Mouse (Mus musculus) brown adipose tissue, adult 24 weeks (tissue): ENCODE measurements at regions not wholly inside any gene's neighbourhood (a gene's known extent, or its start where the extent isn't known, plus 50 kb on each side); places are given as distances from the start of the nearest gene placed in this dataset.

Experiments
- H3K27ac ChIP-seq: fragments of 200-500 bp; replicated peaks from 2 replicates; pipeline ENCODE4 v1.5.1; 2012; ENCODE audit warnings: low read depth, mild to moderate bottlenecking, low read length
- H3K4me1 ChIP-seq: fragments of 200-500 bp; 2 replicates; pipeline ENCODE4 v1.6.1; 2012; ENCODE audit warnings: low read length, mixed read lengths; ENCODE audit not compliant: control insufficient read depth, insufficient read depth, insufficient read length
- H3K4me3 ChIP-seq: fragments of 200-500 bp; 2 replicates; pipeline ENCODE4 v1.5.1; 2012; ENCODE audit warnings: low read depth, mild to moderate bottlenecking, low read length, moderate library complexity; ENCODE audit not compliant: insufficient read depth

- no peak overlapping the region for H3K4me3 ChIP-seq
- no peak overlapping the region for H3K27ac ChIP-seq
- H3K4me1 ChIP-seq: no peaks in the 10 kb centered on the region
Observed at GRCm38 (mm10) chr10:92625781-92626180, 96.4 kb downstream of the Nedd1 start.

GRCm38 (mm10) chr10:92615684-92616379, 106.4 kb downstream of the Nedd1 start:
- Histone ChIP-seq H3K27ac (no peak overlapping the region), H3K4me3 (no peak overlapping the region), H3K4me1 (no peaks in the 10 kb centered on the region)

GRCm38 (mm10) chr10:92614341-92614740, 107.9 kb downstream of the Nedd1 start:
- Histone ChIP-seq H3K27ac (no peak overlapping the region), H3K4me1 (no peaks in the 10 kb centered on the region), H3K4me3 (no peak overlapping the region)

GRCm38 (mm10) chr10:92611060-92611459, 111.2 kb downstream of the Nedd1 start:
- no peak overlapping the region for H3K4me3 ChIP-seq
- H3K4me1 ChIP-seq: no peaks in the 10 kb centered on the region
- H3K27ac ChIP-seq: no peak overlapping the region

GRCm38 (mm10) chr10:92606761-92607160, 115.5 kb downstream of the Nedd1 start:
- Histone ChIP-seq H3K27ac (no peak overlapping the region), H3K4me1 (no peaks in the 10 kb centered on the region)

GRCm38 (mm10) chr10:92605646-92606045, 116.6 kb downstream of the Nedd1 start:
- Histone ChIP-seq H3K27ac (no peak overlapping the region), H3K4me3 (no peak overlapping the region), H3K4me1 (no peaks in the 10 kb centered on the region)

More at GRCm38 (mm10) chr10:92606761-92607160, 115.5 kb downstream of the Nedd1 start:
- H3K4me3 ChIP-seq: no peak overlapping the region

GRCm38 (mm10) chr10:92600116-92600515, 122.1 kb downstream of the Nedd1 start:
- no peaks in the 10 kb centered on the region for H3K4me1 ChIP-seq
- H3K4me3 ChIP-seq: no peak overlapping the region
- no peak overlapping the region for H3K27ac ChIP-seq

- Histone ChIP-seq H3K4me1 (no peaks in the 10 kb centered on the region), H3K27ac (no peak overlapping the region), H3K4me3 (no peak overlapping the region)
Observed at GRCm38 (mm10) chr10:92595496-92596355, 126.5 kb downstream of the Nedd1 start.

GRCm38 (mm10) chr10:92593947-92594460, 128.2 kb downstream of the Nedd1 start:
- Histone ChIP-seq H3K4me3 (no peak overlapping the region), H3K4me1 (no peaks in the 10 kb centered on the region), H3K27ac (no peak overlapping the region)

- H3K27ac ChIP-seq: no peak overlapping the region
- H3K4me1 ChIP-seq: no peaks in the 10 kb centered on the region
- H3K4me3 ChIP-seq: no peak overlapping the region
Observed at GRCm38 (mm10) chr10:92578872-92579271, 143.3 kb downstream of the Nedd1 start.

GRCm38 (mm10) chr10:92570496-92570895, 151.7 kb downstream of the Nedd1 start:
- H3K4me1 ChIP-seq: no peaks in the 10 kb centered on the region
- H3K27ac ChIP-seq: no peak overlapping the region

GRCm38 (mm10) chr10:92557463-92557862, 164.8 kb downstream of the Nedd1 start:
- Histone ChIP-seq H3K4me3 (no peak overlapping the region), H3K27ac (no peak overlapping the region)

More at GRCm38 (mm10) chr10:92570496-92570895, 151.7 kb downstream of the Nedd1 start:
- H3K4me3 ChIP-seq: no peak overlapping the region

GRCm38 (mm10) chr10:92556526-92557422, 165.4 kb downstream of the Nedd1 start:
- Histone ChIP-seq H3K4me1 (no peaks in the 10 kb centered on the region), H3K4me3 (no peak overlapping the region), H3K27ac (no peak overlapping the region)

More at GRCm38 (mm10) chr10:92557463-92557862, 164.8 kb downstream of the Nedd1 start:
- no peaks in the 10 kb centered on the region for H3K4me1 ChIP-seq

GRCm38 (mm10) chr10:92555727-92556525, 166.3 kb downstream of the Nedd1 start:
- H3K4me1 ChIP-seq: no peaks in the 10 kb centered on the region
- H3K4me3 ChIP-seq: no peak overlapping the region
- H3K27ac ChIP-seq: no peak overlapping the region
